Mouse (Mus musculus) retina, adult 2 months (tissue): ENCODE data around the gene Pemt.

Source experiments
- DNase-seq: peaks from one replicate; pipeline ENCODE4 v3.0.0-alpha.2; 2012; ENCODE audit warnings: low read depth, low spot score

Pemt gene

GRCm38 (mm10) chr11:60056520-60056919 lies 10.2 kb upstream of the Pemt start:
- no peak for DNase-seq

GRCm38 (mm10) chr11:60048841-60049240 lies 2.6 kb upstream of the Pemt start:
- no peak for DNase-seq

GRCm38 (mm10) chr11:60045676-60046057 lies 622 bp downstream of the Pemt start:
- DNase-seq: no peak

- no peak for DNase-seq
These were observed 1.5 kb downstream of the Pemt start for GRCm38 (mm10) chr11:60044777-60045176.

- DNase-seq: no peak
These were observed 4.0 kb downstream of the Pemt start for GRCm38 (mm10) chr11:60042277-60042676.

- DNase-seq: no peak
These were observed 9.6 kb downstream of the Pemt start for GRCm38 (mm10) chr11:60036537-60037220.

- DNase-seq: no peak
These were observed 11.3 kb downstream of the Pemt start for GRCm38 (mm10) chr11:60034911-60035400.

GRCm38 (mm10) chr11:60034293-60034692 lies 12.0 kb downstream of the Pemt start:
- no peak for DNase-seq

GRCm38 (mm10) chr11:60032586-60033430 lies 13.5 kb downstream of the Pemt start:
- no peak for DNase-seq

- no peak for DNase-seq
These were observed 15.4 kb downstream of the Pemt start for GRCm38 (mm10) chr11:60030747-60031331.

GRCm38 (mm10) chr11:60029976-60030375 lies 16.3 kb downstream of the Pemt start:
- no peak for DNase-seq

GRCm38 (mm10) chr11:60027913-60028875 lies 18.1 kb downstream of the Pemt start:
- DNase-seq: no peak

GRCm38 (mm10) chr11:60027272-60027671 lies 19.0 kb downstream of the Pemt start:
- DNase-seq: peak; percentile 45

- no peak for DNase-seq
These were observed 20.1 kb downstream of the Pemt start for GRCm38 (mm10) chr11:60026166-60026565.

- DNase-seq: no peak
These were observed 25.1 kb downstream of the Pemt start for GRCm38 (mm10) chr11:60021201-60021600.

GRCm38 (mm10) chr11:60016726-60017125 lies 29.6 kb downstream of the Pemt start:
- DNase-seq: no peak

GRCm38 (mm10) chr11:60011516-60011915 lies 34.8 kb downstream of the Pemt start:
- no peak for DNase-seq

- no peak for DNase-seq
These were observed 36.8 kb downstream of the Pemt start for GRCm38 (mm10) chr11:60009451-60009850.

- DNase-seq: no peak
These were observed 40.4 kb downstream of the Pemt start for GRCm38 (mm10) chr11:60005866-60006265.

GRCm38 (mm10) chr11:60004716-60005115 lies 41.6 kb downstream of the Pemt start:
- DNase-seq: no peak

- no peak for DNase-seq
These were observed 42.5 kb downstream of the Pemt start for GRCm38 (mm10) chr11:60003811-60004210.
